Mouse (Mus musculus) ES-Bruce4 (cell line): ENCODE results near the gene Syt13.

Experiments
- CTCF ChIP-seq: IDR thresholded peaks from one replicate; pipeline ENCODE4 v1.8.1; 2011; ENCODE audit warnings: low read depth, low read length
- POLR2A ChIP-seq: IDR thresholded peaks from one replicate; pipeline ENCODE4 v1.8.1; 2011; ENCODE audit warnings: low read length; ENCODE audit not compliant: insufficient read depth

GRCm38 (mm10) chr2:92917405-92918142 is 2.7 kb downstream of the Syt13 start:
- TF ChIP-seq POLR2A (no peak), CTCF (no peak)
